Mouse (Mus musculus) neural tube, embryonic 11.5 days (tissue): ENCODE data around the gene Svs6. TPM values are rescaled to one million over a fixed set of nuclear protein-coding genes. Genes with fewer than 3 reads are reported as not detected.
A peak's percentile ranks its signal among the peaks of the same experiment; 100 is the strongest.

ENCODE experiments used
- ATAC-seq: fragments of 200-750 bp; cut with Nextera tagmentation; 2 replicates; pipeline ENCODE4 v1.8.0; 2017; ENCODE audit warnings: moderate number of reproducible peaks, mild to moderate bottlenecking, moderate TSS enrichment, moderate library complexity; ENCODE audit not compliant: insufficient read depth, low FRiP score, low TSS enrichment
- DNase-seq: peaks from one replicate; pipeline ENCODE4 v3.0.0-alpha.2; 2015; ENCODE audit warnings: low spot score
- H3K27ac ChIP-seq: fragments of 300-500 bp; sonication (generic); 2 replicates; pipeline ENCODE4 v1.5.1; 2014; ENCODE audit warnings: low read depth, mild to moderate bottlenecking, low read length
- H3K27me3 ChIP-seq: fragments of 300-500 bp; sonication (generic); 2 replicates; pipeline ENCODE4 v1.6.1; 2014; ENCODE audit warnings: mild to moderate bottlenecking, low read length, mixed read lengths; ENCODE audit not compliant: control insufficient read depth, insufficient read depth
- H3K36me3 ChIP-seq: fragments of 300-500 bp; sonication (generic); 2 replicates; pipeline ENCODE4 v1.6.1; 2014; ENCODE audit warnings: mild to moderate bottlenecking, low read length, moderate library complexity, mixed read lengths; ENCODE audit not compliant: control insufficient read depth, insufficient read depth
- H3K4me1 ChIP-seq: fragments of 300-500 bp; sonication (generic); 2 replicates; pipeline ENCODE4 v1.6.1; 2014; ENCODE audit warnings: low read length, mixed read lengths; ENCODE audit not compliant: control insufficient read depth, insufficient read depth
- H3K4me2 ChIP-seq: fragments of 300-500 bp; sonication (generic); 2 replicates; pipeline ENCODE4 v1.6.1; 2014; ENCODE audit warnings: low read depth, mild to moderate bottlenecking, moderate library complexity
- H3K4me3 ChIP-seq: fragments of 300-500 bp; sonication (generic); 2 replicates; pipeline ENCODE4 v1.5.1; 2014; ENCODE audit warnings: low read depth, low read length
- H3K9ac ChIP-seq: fragments of 300-500 bp; sonication (generic); 2 replicates; pipeline ENCODE4 v1.6.1; 2014; ENCODE audit warnings: mild to moderate bottlenecking, low read length
- H3K9me3 ChIP-seq: fragments of 300-500 bp; sonication (generic); 2 replicates; pipeline ENCODE4 v1.6.1; 2016; ENCODE audit warnings: low read length; ENCODE audit not compliant: control insufficient read depth
- whole genome bisulfite sequencing: fragments of 180-500 bp; shearing (Covaris S2); extraction: QIAGEN DNeasy Blood & Tissue Kit; methylation state at CpG from one replicate; pipeline ENCODE4 v1.1.7; 2014; 5-methylcytosine and 5-hydroxymethylcytosine counted together
- polyA plus RNA-seq: library from polyadenylated mRNA; unstranded; fragments of >200 nt; fragmentation: Nextera tagmentation; extraction: Ambion mirVana; gene quantifications from 2 replicates; pipeline ENCODE4 v1.2.1, GENCODE M21; 2014

Svs6 gene
- polyA plus RNA-seq, 1 experiment from 2014 or later, result not detected

DNA sequence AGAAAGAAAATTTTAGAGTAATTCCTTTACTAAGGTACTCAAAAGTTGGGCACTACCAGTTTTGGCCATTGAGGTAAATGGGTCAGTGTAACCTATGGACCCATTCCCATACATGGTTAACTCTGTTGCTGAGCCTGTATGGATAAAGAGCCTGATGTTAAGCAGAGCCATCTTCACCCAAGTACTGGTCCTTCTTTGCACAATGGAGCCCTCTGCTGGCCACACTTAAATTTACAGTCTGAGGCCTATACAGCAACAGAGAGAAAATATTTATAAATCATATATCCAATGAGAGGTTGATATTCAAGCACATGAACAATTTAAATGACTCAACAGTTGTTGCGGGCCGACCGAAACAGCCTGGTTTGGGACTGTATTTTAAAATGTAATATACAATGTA lies 32.4 kb downstream of the Svs6 start:
- H3K27me3 ChIP-seq, result no peaks in the 10 kb centered on the region
- 94% methylated on average over 3 of the region's 3 CpGs for WGBS
- H3K4me3 ChIP-seq, result no peak overlapping the region
- no peak overlapping the region for H3K9ac ChIP-seq
- no peak overlapping the region for H3K4me2 ChIP-seq
- no peaks in the 10 kb centered on the region for H3K36me3 ChIP-seq
- ATAC-seq, result no peak
- no peaks in the 10 kb centered on the region for H3K4me1 ChIP-seq
- no peaks in the 10 kb centered on the region for H3K9me3 ChIP-seq
- peak; percentile 24 for DNase-seq
- no peak overlapping the region for H3K27ac ChIP-seq

DNA sequence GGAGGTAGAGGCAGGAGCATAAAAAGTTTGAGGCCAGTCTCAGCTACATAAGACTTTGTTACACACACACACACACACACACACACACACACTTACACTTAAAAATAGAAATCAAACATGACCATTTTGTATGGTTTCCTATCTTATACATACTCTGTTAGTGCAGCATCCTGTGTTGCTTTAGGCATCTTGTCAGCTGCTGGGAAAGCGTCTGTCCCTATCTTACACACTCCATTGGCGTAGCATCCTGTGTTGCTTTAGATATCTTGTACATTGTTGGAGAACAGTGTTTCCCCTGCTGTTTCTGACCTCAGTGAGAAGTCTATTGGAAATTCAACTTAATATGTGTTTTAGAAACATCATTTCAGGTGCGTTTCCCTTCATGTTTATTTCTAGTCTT lies 36.1 kb downstream of the Svs6 start:
- Histone ChIP-seq H3K4me3 (no peak overlapping the region), H3K27me3 (no peaks in the 10 kb centered on the region), H3K4me1 (no peaks in the 10 kb centered on the region), H3K9me3 (no peaks in the 10 kb centered on the region), H3K27ac (no peak overlapping the region), H3K4me2 (no peak overlapping the region), H3K9ac (no peak overlapping the region), H3K36me3 (no peaks in the 10 kb centered on the region)
- no peak for ATAC-seq
- no peak for DNase-seq
- WGBS, result 90% methylated on average over 3 of the region's 3 CpGs

DNA sequence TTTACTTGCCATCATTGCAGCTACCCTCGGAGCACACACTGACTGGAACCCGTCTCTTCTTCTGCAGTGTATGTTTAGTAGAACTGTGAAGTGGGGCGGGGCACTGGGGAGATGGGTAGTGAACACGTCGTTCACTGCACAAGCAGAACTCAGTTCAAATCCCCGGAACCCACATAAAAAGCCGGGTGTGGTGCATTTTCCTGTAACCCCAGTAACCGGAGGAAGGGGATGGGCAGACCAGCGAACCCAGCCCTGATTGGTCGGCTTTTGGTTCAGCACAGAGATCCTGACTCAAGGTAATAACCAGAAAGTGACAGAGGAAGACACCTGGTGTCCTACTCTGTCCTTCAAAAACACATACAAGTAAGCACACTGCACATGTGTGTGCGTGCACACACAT lies 36.8 kb downstream of the Svs6 start:
- ATAC-seq, result no peak
- H3K9ac ChIP-seq, result no peak overlapping the region
- 89% methylated on average over 11 of the region's 11 CpGs for WGBS
- H3K27me3 ChIP-seq, result no peaks in the 10 kb centered on the region
- no peak for DNase-seq
- no peak overlapping the region for H3K4me2 ChIP-seq
- no peaks in the 10 kb centered on the region for H3K36me3 ChIP-seq
- no peaks in the 10 kb centered on the region for H3K9me3 ChIP-seq
- H3K27ac ChIP-seq, result no peak overlapping the region
- no peaks in the 10 kb centered on the region for H3K4me1 ChIP-seq
- no peak overlapping the region for H3K4me3 ChIP-seq

DNA sequence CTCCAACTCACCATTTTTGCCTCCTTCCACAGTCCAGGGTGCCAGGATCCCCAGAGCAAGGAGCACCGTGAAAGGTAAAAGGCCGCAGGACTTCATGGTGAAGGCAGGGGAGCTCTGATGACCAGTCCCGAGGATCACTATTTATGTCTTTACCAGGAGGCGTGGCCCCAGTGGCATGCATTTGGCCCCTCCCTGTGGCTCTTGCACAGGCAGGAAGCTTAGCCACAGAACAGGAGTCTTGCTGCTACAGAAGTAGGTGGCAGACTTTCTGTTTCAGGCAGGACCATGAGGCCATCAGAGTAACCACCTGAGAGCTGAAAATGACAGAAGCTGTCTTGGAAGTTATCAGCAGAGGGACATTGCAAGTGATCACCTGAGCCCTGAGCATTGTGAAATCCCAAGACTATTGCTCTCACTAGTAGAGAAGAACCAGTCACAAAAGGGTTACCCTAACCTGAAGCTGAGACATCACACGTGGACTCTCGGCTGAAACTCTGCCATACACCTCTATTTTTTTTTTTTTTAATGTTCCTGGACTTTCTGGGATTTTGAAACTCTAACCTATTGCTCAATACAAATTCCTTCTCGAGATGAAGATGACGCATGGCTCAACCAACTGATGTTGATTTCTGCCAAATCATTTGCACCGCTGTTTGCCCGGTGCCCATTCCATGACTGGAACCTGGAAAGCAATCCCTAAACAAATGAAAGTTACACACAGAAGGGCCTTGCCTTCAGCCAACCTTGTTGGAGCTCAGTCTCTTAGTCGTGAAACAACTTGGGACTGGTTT lies 39.8 kb downstream of the Svs6 start:
- 78% methylated on average over 11 of the region's 11 CpGs for WGBS
- DNase-seq, result no peak
- H3K4me2 ChIP-seq, result no peak overlapping the region

DNA sequence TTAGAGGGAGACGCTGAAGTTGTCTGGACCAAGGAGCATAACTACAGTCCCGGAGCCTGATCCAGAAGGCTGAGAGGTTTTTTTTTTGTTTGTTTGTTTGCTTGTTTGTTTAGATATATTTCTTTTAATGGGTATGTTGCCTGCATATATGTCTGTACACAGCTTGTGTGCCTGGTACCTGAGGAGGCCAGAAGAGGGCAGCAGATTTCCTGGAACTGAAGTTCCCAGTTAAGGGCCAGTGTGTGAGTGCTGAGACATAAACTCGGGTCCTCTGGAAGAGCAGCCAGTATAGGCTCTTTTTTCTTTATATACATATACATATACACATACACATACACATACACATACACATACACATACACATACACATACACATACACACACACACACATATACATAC lies 41.8 kb downstream of the Svs6 start:
- H3K36me3 ChIP-seq, result no peaks in the 10 kb centered on the region
- H3K9ac ChIP-seq, result no peak overlapping the region
- DNase-seq, result no peak
- no peaks in the 10 kb centered on the region for H3K9me3 ChIP-seq
- H3K27ac ChIP-seq, result no peak overlapping the region
- H3K4me1 ChIP-seq, result no peaks in the 10 kb centered on the region
- ATAC-seq, result no peak
- WGBS, result 82% methylated on average over 3 of the region's 3 CpGs
- H3K4me3 ChIP-seq, result no peak overlapping the region
- H3K4me2 ChIP-seq, result no peak overlapping the region
- H3K27me3 ChIP-seq, result no peaks in the 10 kb centered on the region

More for the DNA sequence above, 39.8 kb downstream of the Svs6 start:
- no peak for ATAC-seq
- H3K27me3 ChIP-seq, result no peaks in the 10 kb centered on the region
- no peak overlapping the region for H3K4me3 ChIP-seq
- H3K27ac ChIP-seq, result no peak overlapping the region
- H3K4me1 ChIP-seq, result no peaks in the 10 kb centered on the region
- no peak overlapping the region for H3K9ac ChIP-seq
- no peaks in the 10 kb centered on the region for H3K36me3 ChIP-seq
- H3K9me3 ChIP-seq, result no peaks in the 10 kb centered on the region

GRCm38 (mm10) chr2:164359031-164359430 lies 42.5 kb downstream of the Svs6 start:
- H3K36me3 ChIP-seq, result no peaks in the 10 kb centered on the region
- no peaks in the 10 kb centered on the region for H3K27me3 ChIP-seq
- H3K9ac ChIP-seq, result no peak overlapping the region
- no peak overlapping the region for H3K4me2 ChIP-seq
- no peak overlapping the region for H3K4me3 ChIP-seq
- no peak for ATAC-seq
- no peaks in the 10 kb centered on the region for H3K4me1 ChIP-seq
- no peak for DNase-seq
- no peak overlapping the region for H3K27ac ChIP-seq
- H3K9me3 ChIP-seq, result no peaks in the 10 kb centered on the region
- 86% methylated on average over 5 of the region's 5 CpGs for WGBS

DNA sequence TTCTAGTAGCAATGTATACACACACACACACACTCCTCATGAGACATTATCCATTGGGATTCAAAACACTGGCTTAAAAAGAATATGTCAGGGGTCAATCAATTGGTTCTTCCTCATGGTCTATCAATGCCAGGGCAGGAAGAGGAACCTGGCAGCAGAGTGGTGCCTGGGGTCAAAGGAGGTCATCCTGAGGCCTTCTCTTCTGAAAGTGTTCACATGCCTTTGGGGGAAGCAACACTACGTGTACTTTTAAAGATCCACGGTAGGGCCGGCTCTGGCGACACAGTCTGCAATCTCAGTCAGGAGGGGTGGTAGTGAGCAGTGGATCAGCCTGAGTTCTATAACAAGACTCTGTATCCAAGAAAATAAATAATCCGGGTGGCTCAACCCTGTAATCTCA lies 43.1 kb downstream of the Svs6 start:
- no peaks in the 10 kb centered on the region for H3K4me1 ChIP-seq
- no peak overlapping the region for H3K9ac ChIP-seq
- WGBS, result 89% methylated on average over 5 of the region's 5 CpGs

DNA sequence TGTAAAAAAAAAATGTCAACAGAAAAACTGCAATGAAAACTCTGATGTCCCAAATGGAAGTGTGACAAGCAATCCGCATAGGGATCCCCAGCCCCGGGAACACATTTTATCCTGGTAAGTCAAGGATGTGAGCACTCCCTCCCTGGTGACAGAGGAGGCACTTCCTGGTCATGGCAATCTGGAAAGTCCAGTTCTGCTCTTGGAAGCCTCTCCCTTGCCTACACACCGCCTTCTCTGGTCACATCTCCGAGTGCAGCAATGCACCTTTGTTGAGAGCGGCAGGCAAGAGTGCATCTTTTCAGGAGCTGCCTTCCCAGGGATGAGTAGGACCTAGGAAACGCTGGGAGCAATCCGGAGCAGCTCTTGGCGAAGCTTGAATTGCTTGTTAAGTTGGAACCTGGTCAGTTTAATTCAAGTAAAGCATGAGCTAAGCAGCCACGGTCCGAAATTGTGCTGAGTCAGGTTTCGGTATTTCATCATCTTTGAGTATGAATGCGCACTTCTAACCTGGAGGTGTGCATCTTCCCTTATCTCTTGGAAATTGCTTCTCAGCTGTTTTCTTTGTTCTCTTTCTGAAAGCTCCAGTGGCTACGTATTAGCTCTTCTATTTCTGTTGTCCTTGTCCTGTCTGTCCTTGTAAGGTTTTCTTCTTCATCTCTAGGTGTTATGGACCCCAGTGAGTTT lies 44.6 kb downstream of the Svs6 start:
- no peak overlapping the region for H3K4me2 ChIP-seq
- H3K36me3 ChIP-seq, result no peaks in the 10 kb centered on the region
- no peaks in the 10 kb centered on the region for H3K9me3 ChIP-seq
- H3K27ac ChIP-seq, result no peak overlapping the region
- 34% methylated on average over 13 of the region's 13 CpGs for WGBS
- H3K4me3 ChIP-seq, result no peak overlapping the region
- DNase-seq (no peak), ATAC-seq (no peak)
- H3K9ac ChIP-seq, result no peak overlapping the region
- no peaks in the 10 kb centered on the region for H3K4me1 ChIP-seq
- H3K27me3 ChIP-seq, result no peaks in the 10 kb centered on the region

More for the DNA sequence above, 43.1 kb downstream of the Svs6 start:
- no peak for ATAC-seq
- no peak overlapping the region for H3K4me3 ChIP-seq
- no peak overlapping the region for H3K4me2 ChIP-seq
- H3K27me3 ChIP-seq, result no peaks in the 10 kb centered on the region
- H3K27ac ChIP-seq, result no peak overlapping the region
- no peaks in the 10 kb centered on the region for H3K9me3 ChIP-seq
- DNase-seq, result no peak
- H3K36me3 ChIP-seq, result no peaks in the 10 kb centered on the region

GRCm38 (mm10) chr2:164366947-164367346 lies 50.4 kb downstream of the Svs6 start:
- Histone ChIP-seq H3K9me3 (no peaks in the 10 kb centered on the region), H3K4me1 (no peaks in the 10 kb centered on the region), H3K4me2 (no peak overlapping the region), H3K27me3 (no peaks in the 10 kb centered on the region), H3K36me3 (no peaks in the 10 kb centered on the region), H3K9ac (no peak overlapping the region), H3K27ac (no peak overlapping the region), H3K4me3 (no peak overlapping the region)
- WGBS, result 88% methylated on average over 3 of the region's 3 CpGs
- ATAC-seq, result no peak
- DNase-seq, result no peak
